Mouse (Mus musculus) large intestine, adult 2 months (tissue): ENCODE results near the gene Mbnl3. TPM values are rescaled to one million over a fixed set of nuclear protein-coding genes. Genes with fewer than 3 reads are reported as not detected.
A peak's percentile ranks its signal among the peaks of the same experiment; 100 is the strongest.

Source experiments
- DNase-seq: peaks from one replicate; pipeline ENCODE4 v3.0.0-alpha.2; 2012; ENCODE audit warnings: low read depth, low spot score
- WGBS: fragments of 180-500 bp; shearing (Covaris S2); methylation state at CpG from one replicate; pipeline ENCODE4 v1.1.7; 2018; 5-methylcytosine and 5-hydroxymethylcytosine counted together
- polyA plus RNA-seq: library from polyadenylated mRNA; depleted of rRNA; stranded (reverse); fragments of >200 nt; gene quantifications from 2 replicates; pipeline ENCODE4 v1.2.3, GENCODE M21; 2012; rRNA removed

Gene Mbnl3
- polyA plus RNA-seq = 3.4 and 7.3 TPM in 2 replicates

DNA sequence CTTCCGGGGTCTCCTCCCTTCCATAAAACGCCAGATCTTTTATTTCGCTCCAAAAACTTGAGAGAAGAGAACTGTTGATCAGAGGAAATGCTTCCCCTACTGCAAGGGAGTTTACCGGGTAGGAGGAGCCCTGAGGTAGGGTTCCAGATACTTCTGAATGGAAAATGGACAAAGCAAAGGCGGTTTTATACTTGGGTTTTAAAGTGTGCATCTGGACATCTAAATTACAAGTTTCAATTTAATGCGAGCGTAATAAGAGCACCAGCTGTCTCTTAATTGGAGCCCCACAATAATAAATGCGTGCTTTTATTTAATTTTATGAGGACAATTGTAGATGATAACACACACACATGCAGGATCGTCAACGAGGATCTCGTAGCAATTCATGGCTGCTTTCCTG, at the start of gene Mbnl3:
Mbnl3 (minus strand) TSS at position 101 of the 400 bp plus-strand sequence.
- 30% methylated on average over 11 of the region's 11 CpGs for WGBS
- DNase-seq = no peak

DNA sequence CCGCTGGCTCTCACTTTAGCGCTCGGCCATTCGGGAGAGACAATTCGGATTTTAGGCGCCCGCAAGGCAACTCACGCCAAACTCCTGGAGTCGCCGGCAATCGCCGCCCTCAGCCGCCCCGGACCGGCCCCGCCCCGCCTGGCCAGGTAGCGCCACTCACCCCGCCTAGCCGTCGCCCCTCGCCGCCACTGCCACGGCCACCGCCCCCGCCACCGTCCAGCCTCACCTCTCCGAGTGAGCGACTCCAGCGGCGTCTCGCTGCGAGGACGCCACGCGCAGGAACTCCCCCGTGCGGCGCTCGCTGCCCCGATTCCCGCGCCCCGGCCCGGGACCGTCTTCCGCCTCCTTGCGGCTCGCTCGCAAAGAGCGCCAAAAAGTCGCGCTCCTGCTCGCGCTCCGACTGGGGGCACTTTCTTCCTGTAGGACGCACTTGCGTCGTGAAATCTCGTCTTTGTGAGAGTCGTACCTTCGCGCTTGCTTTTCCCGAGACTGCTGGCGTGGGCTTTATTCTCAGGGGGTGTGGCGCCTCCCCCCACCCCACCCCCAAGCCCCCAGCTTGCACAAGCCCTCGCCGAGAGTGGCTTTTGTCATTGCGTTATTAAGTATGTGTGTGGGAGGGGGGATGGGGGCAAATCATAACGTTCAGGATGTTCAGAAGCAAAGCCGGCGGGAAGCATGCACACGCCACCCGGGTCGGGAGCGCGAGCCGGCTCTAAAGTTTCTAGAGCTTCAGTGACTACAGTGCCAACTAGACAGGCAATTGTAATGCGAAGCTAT, 596 bp downstream of the Mbnl3 start:
- 24% methylated on average over 74 of the region's 79 CpGs for WGBS
- no peak for DNase-seq

DNA sequence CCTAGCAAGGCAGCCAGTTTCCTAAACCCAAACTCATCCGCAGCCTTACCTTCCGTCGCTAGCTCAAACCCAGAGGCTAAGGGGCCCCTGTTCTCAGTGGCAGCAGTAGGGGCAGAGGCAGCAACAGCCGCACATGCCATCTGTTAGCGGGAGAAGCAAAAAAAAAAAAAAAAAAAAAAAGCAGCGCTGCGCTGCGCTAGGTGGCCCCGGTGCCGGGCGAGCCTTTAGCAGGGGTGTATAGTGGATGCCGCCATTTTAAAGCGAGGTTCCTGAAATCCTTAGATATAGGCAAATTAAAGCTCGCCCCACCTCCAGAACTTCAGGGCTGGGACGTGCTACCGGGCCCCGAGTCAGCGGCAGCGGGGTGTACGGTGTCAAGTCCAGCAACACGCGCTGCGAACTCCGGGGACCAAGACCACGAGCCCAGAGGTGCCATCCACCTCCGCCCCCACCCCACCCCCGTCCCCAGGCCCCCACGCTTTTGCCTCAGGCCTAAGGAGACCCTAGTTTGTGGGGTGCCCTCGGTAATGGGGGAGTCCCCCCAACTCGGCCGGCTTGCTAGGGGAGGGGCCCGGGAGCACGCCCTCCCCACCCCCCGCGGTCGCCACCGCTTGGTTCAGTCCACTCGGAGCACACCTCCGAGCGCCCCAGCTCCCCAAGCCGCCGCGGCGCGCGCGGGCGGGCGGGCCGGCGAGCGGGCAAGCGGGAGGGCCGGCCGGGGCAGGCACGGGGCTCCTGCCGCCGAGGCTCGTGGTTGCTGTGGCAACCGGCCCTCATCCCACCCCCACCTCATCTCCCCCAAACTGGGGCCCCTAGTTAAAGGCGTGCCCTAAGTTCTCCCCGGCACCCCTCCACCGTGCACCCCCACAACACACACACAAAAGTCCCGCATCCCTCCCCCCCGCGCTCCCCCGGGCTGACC, 1.4 kb downstream of the Mbnl3 start:
- DNase-seq = no peak
- 17% methylated on average over 66 of the region's 67 CpGs for WGBS

DNA sequence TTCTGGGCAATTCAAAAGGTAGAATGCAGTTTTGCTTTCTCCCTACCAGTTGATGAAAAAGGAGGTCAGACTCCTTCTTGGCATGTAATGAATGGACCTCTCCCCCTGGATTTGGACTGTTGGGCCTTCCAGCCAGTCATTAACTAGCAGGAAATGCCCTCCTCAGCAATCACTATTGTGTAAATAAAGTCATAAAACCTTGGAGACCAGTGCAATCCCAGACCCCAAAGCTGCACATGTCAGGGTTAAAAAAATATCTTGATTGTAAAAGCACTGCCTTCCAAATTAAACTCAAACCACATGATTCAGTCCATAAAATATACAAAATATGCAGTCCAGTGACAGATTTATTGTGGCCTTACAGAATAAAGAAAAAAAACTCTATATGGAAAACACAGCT, 9.3 kb downstream of the Mbnl3 start:
- DNase-seq = no peak

DNA sequence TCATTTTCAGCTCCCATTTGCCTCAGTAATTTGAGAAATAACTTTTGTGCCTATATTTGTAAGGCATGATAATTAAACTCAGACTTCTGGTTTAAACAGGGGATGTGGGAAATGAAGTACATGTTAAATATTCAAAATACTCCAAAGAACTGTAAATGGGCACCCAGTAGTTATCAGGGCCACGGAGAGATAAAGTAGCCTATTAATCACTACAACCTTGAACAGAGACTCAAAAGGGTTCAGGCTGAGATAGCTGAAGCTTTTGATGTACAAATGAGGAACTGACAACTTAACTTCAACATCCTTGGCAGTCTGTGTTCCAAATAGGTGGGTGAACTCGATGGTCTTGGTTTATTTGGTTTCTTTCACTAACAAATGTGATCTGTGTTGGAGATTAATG, 34.4 kb downstream of the Mbnl3 start:
- WGBS = 54% methylated on average over 2 of the region's 2 CpGs

DNA sequence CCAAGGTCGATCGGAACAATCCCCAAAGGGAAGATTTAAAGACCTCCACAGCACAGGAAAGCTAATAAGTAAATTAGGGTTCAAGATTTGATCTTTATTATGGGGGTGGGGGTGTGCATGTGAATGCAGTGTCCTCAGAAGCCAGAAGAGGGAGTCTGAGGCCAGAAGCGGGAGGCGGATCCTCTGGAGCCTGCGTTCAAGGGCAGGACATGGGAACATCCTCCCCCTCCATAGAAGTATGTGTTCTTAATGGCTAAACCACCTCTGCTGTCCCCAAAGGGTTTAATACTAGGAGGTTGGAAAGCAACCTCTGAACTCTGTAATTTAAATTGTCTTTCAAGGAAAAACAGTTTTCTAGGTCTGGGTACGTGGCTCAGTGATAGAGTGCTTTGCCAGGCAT, 34.9 kb downstream of the Mbnl3 start:
- WGBS = 76% methylated on average over 6 of the region's 6 CpGs

More for the DNA sequence above, 34.4 kb downstream of the Mbnl3 start:
- no peak for DNase-seq

DNA sequence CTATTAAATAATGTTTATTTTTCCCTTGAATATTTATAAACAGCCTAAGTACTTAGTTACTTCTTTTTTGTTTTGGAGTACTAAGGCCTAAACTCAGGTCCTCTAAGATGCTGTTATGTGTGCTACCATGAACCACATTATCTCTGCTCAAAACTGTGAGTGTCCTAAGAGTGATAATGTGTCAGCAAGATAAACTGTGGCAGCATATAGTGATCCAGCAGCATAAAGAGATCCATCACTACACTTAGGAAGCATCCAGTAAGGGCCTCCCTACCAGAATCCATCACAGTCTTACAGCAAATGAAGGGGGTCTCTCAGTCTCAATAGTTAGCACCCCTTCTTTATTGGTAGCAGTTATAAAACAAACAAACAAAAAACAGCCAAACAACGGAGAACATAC, 35.9 kb downstream of the Mbnl3 start:
- no peak for DNase-seq
- WGBS = 73% methylated on average over 1 of the region's 1 CpGs

More for the DNA sequence above, 34.9 kb downstream of the Mbnl3 start:
- no peak for DNase-seq

DNA sequence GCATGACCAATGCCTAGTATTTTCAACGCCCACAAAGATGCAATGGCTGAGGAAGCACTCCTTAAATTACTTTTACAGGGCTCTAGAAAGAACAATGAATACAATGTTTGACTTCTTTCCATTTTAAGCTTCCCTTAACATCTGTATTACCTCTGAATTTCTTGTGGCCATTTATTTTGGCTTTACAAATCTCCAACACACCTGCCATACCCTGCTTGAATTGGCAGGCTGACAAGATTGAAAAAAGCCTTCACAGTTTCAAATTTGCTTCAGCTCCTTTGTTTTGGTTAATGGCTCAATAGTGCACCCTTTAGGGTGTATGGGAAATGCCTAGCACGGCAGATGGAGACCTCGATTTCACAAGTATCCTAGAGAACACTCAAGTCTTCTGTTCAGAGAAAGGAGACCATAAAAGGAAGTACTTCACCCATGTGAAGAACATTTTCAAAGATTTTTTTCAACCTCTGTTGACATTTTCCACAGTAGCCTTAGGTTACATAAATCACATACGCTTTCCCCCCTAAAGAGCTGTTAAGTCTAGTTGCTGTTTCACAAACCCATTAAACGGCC, 36.8 kb downstream of the Mbnl3 start:
- DNase-seq = peak; percentile 0

DNA sequence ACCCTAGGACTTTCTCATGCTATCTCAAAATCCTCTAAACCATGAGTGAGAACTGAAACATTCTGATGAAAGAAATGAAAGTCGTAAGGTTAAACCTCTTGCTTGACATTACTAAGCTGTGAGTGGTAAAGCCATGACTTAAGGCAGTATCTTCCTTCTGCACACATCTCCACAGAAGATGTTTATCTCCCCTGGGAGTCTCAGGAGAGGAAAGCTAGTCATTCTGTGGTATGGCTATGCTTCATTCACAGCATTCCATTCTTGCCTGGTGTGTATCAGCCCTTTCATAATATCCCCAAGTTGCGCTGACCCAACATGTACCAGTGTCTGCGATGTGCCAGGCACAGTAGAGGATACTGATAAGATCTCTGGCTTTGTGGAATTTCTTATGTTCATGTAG, 38.4 kb downstream of the Mbnl3 start:
- 98% methylated on average over 3 of the region's 3 CpGs for WGBS
- DNase-seq = no peak

More for the DNA sequence above, 36.8 kb downstream of the Mbnl3 start:
- 43% methylated on average over 5 of the region's 5 CpGs for WGBS

DNA sequence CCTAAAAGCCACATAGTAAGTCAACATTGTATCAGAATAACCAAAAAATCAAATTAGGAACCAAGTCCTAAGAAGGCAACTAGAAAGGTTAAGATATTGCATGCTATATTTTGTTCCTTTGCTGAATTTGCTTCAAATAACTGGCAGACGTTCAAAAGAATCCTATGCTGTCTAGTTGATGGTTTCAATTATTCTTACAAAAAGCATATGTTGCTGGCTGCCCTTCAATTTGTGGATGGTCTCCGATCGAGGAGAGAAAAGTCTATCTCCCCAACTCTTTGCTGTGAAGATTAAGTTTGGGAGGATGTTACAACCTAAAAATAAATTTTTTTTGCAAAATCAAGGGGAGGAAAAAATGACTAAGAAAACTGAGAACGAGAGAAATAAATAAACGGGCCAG, 41.6 kb downstream of the Mbnl3 start:
- WGBS = 79% methylated on average over 5 of the region's 5 CpGs
- DNase-seq = no peak

DNA sequence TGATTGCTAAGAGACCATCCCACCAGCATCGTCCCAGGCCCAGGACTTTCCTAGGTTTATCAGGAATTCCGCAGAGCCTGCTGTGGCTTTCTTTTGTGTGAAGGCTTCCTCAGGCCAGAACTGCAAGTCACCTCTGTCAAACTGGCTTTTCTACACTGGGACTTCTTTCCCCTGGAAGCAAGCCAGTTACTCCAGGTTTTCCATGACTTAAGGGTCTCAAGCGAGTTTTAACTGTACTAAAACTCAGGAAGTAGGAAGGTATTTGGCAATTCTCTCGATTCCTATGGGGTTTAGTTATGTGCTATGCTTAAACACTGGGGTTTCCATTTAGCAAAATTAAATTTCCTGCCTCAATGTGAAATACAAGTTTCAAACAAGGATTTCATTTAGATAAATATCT, 57.9 kb downstream of the Mbnl3 start:
- DNase-seq = no peak
- 78% methylated on average over 4 of the region's 4 CpGs for WGBS

DNA sequence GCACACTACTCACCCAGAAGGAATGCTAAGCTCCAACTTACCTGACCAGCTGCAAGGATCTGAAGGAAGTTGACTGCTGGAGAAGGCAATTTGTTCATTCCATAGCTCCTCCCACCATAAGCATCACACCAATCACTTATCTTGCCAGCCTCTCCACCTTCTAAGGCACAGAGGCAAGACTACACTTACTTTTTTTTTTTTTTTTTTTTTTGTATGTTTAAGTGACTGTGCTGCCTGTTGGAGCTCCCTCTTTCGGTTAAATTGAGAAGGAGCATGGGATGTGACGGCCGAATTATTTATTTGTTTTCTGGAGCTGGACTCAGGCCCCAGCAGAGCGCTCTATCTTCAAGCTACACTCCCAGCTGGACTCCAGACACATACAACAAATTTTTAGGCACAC, 60.0 kb downstream of the Mbnl3 start:
- peak; percentile 0 for DNase-seq
- 28% methylated on average over 4 of the region's 4 CpGs for WGBS

DNA sequence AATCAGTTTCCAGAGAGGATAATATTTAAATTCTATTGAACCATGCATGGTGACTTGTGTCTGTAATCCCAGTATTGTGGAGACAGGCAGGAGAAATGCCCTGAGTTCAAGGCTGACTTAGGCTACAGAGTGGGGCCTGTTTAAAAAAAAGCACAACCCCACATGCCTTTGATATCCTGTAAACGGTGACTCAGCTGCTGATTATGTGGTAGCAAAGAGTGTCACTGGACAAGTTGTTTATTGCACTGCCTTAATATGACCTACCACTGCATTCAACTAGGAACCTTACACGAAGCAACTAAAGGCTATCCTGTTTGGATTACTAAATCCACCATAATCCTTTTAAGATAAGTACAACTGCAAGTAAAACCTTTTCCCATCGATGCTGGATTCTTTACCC, 66.3 kb downstream of the Mbnl3 start:
- DNase-seq = no peak
- 34% methylated on average over 3 of the region's 3 CpGs for WGBS

DNA sequence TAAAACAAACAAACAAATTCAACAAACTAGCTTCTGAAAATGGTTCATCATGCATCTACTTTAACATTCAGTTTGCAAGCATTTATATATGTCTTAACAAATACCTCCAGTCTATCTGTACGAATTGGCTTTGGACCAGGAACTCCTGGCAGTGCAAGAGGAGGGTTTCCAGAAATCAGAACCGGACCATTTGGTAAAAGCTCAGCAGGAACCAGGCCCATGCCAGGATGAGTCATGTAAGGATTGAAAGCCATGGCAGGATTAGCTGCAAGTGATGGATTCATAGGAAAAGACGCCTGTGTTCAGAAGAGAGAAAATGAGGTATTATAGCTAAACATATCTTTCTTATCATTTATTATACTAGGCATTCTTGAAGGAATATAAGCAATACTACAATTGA, 75.0 kb downstream of the Mbnl3 start:
- DNase-seq = no peak
- 80% methylated on average over 3 of the region's 3 CpGs for WGBS

DNA sequence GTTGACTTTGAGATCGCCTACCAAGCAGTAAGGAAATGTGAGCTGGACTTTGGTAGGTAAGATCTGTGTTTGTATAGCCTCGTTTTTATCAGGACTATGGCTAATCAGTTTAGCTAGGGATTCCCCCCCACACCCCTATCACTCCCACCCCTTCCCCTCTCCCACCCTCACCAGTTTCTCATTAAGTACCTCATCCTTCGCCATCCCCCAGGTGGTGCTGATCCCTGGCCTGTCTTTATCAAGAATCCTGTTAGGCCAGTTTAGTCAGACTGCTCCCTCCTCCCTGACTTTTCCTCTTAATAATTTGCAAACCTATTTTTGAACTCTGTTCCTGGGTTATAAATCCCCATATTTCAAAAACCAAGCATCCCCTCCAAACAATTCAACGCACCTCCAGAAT, 103.6 kb downstream of the Mbnl3 start:
- no peak for DNase-seq
- 50% methylated on average over 4 of the region's 4 CpGs for WGBS

DNA sequence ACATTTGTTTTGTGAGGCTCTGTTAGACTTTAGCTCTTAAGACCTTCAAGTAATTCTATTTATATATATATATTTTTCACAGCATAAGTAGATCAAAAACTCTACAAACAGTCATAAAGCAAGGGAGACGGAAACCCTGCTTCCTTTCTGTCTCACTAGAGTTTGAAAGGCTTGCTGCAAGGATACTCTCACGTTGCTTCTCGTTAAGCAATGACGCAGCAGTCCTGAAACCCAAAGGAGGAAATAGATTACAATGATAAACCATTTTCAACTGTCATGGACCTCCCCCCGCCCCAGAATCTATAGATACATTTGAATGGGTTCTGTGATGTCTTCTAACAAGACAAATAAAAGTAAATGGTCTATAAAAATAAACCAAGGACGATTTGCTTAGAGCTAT, 121.4 kb downstream of the Mbnl3 start:
- 36% methylated on average over 6 of the region's 6 CpGs for WGBS
- DNase-seq = no peak

DNA sequence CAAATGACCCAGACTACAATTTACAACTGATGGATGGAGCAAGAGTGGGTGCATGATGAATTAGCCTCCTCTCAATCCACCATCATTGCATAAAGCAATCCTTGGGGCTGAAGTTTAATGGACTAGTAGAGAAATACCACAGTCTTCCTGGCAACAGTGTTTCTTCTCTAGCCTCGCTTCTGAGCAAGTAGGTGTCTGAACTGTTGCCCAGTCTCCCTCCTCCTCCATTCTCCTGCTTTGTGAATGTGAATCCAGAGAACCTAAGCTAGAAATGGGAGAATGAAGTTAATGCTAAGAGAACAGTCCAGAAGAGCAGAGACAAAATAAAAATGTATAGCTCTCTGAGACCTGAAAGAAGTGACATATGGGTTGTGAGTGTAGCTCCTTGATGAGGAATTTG, 122.1 kb downstream of the Mbnl3 start:
- DNase-seq = no peak
- WGBS = 77% methylated on average over 1 of the region's 1 CpGs

DNA sequence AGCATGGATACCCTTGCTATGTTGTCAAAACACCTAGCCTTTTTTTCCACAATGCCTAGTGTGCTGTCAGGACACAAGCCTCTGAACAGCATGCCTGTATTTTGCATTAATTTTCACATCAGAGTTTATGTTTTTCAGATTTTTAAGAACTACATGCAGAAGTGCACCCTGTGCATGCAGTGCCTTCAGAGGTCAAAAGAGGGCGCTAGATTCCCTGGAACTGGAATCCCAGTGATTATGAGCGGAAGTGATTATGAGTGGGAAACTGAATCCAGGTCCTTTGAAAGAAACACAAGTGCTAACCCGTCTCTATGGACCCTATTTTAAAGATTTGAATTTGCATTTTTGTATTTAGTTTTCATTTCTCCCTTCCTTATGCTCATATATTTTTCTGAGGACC, 129.6 kb downstream of the Mbnl3 start:
- 29% methylated on average over 3 of the region's 3 CpGs for WGBS
- DNase-seq = no peak
